Mouse (Mus musculus) brown adipose tissue, adult 24 weeks (tissue): ENCODE data around the gene Tacc2. TPM values are rescaled to one million over a fixed set of nuclear protein-coding genes. Genes with fewer than 3 reads are reported as not detected.
"Not testable (repeated sequence)": the region's sequence is repeated elsewhere in the genome, so short reads cannot be mapped to it uniquely, and the experiment has no call there.

ENCODE experiments used
- H3K27ac ChIP-seq: fragments of 200-500 bp; replicated peaks from 2 replicates; pipeline ENCODE4 v1.5.1; 2012; ENCODE audit warnings: low read depth, mild to moderate bottlenecking, low read length
- H3K4me1 ChIP-seq: fragments of 200-500 bp; 2 replicates; pipeline ENCODE4 v1.6.1; 2012; ENCODE audit warnings: low read length, mixed read lengths; ENCODE audit not compliant: control insufficient read depth, insufficient read depth, insufficient read length
- H3K4me3 ChIP-seq: fragments of 200-500 bp; 2 replicates; pipeline ENCODE4 v1.5.1; 2012; ENCODE audit warnings: low read depth, mild to moderate bottlenecking, low read length, moderate library complexity; ENCODE audit not compliant: insufficient read depth
- polyA plus RNA-seq: library from polyadenylated mRNA; stranded (reverse); fragments of >200 nt; gene quantifications from 2 replicates; pipeline ENCODE4 v1.2.4, GENCODE M21; 2012; ENCODE audit not compliant: missing spikeins, insufficient read depth, insufficient read length

The Tacc2 gene
- polyA plus RNA-seq, 1 experiment = 14.0 TPM

DNA sequence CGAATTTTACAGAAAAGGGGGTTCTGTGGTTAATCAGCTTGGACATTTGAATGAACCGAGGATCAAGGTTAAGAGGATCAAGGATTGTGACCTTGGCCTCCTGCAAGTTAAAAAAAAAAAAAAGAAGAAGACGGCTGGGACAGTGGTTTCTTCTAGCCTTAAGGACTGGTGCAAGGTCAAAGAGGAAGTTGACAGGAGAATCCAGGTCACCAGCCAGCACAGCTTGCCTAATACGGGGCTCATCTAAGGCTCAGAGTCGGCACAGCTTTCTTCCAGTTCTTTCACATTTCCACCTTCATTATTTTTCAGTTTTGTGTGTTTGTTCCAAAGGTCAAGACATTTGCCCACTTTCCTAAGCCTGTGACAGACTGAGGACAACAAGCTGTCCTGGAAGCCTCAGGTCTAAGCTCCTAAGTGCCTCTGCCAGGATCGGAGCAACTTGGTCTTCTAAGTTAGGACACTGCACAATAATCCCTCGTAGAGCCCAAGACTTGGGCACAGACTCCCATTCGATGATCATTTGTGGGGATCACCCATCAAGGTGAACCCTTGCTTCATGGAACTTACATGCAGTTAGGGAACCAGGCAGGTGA is 13.7 kb downstream of the Tacc2 start:
- Histone ChIP-seq H3K27ac (no peak overlapping the region), H3K4me1 (no peaks in the 10 kb centered on the region; the same call in 1 of the 2 replicates), H3K4me3 (no peak overlapping the region)

DNA sequence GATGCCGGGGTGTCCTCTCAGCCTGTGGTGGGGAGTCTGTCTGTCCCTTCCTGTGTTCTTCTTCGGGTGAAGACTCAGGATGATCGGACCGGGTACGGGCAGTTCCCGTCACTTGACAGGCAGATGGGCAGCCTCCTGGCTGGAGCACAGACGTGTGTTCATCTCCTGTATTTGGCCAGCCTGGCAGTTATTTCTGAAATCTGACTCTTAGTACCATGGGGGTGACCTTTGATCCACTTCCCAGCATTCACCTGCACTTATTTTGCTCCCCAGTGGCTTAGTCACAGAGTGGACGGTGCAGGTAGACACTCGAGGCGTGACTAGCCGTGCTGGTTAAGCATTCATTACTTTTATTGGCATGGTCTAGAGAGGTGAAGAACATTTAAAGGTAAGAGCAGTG is 15.7 kb downstream of the Tacc2 start:
- not testable (repeated sequence) for H3K4me3 ChIP-seq, H3K4me1 ChIP-seq, H3K27ac ChIP-seq

DNA sequence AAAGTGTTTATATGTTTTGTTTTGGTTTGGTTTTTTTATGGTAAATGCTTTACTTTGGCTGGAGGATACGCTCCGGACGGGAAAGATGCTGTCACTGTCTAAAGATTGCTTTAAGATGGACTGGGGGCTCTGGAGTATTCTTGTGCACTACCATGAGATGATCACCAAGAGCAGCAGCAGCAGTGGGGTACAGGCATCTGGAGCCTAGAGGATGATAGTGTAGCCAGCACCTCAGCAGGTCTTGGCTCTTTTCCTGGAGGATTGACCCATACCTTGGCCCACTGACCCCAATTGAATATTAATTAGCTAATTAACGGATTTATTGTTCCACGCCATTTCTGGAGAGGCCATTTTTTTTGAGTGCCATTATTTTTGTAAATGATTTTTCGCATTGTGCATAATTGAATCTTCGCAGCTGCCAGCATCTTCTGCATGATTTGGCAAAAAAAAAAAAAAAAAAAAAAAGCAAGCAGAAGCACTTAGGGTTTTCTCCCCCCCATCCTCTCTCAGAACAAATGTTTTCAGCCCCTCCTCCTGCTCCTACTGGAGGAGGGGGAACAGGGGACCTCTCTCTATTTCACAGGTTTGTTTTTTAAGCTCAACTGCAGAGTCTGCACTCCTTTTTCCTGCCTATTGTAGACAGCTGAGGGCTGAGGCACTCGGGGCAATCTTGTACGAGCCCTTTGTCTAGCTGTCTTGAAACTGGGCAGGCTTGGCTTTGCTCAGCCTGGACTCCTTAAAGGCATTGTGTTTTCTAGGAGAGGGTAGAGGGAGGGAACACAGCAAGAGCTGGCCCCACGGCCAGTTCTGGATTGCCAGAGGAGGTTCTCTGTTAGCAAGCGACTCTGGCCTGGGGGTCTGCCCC is 16.4 kb downstream of the Tacc2 start:
- H3K4me1 ChIP-seq, H3K27ac ChIP-seq, H3K4me3 ChIP-seq: not testable (repeated sequence)

DNA sequence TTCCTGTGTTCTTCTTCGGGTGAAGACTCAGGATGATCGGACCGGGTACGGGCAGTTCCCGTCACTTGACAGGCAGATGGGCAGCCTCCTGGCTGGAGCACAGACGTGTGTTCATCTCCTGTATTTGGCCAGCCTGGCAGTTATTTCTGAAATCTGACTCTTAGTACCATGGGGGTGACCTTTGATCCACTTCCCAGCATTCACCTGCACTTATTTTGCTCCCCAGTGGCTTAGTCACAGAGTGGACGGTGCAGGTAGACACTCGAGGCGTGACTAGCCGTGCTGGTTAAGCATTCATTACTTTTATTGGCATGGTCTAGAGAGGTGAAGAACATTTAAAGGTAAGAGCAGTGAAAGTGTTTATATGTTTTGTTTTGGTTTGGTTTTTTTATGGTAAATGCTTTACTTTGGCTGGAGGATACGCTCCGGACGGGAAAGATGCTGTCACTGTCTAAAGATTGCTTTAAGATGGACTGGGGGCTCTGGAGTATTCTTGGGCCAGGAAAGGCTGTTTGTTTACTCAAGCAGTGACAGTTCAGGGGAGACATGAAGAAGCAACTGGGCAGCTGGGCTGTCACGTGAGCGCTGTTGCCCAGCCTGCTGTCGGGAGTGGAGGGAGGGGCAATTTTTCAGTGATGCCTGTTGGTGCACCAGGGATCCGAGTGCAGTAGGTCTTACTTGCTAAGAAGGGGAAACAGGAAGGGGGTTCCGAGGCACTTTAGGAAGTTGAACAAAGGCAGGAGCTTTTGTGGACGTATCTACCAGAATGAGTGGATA is 19.0 kb downstream of the Tacc2 start:
- H3K27ac ChIP-seq, H3K4me3 ChIP-seq, H3K4me1 ChIP-seq: not testable (repeated sequence)

DNA sequence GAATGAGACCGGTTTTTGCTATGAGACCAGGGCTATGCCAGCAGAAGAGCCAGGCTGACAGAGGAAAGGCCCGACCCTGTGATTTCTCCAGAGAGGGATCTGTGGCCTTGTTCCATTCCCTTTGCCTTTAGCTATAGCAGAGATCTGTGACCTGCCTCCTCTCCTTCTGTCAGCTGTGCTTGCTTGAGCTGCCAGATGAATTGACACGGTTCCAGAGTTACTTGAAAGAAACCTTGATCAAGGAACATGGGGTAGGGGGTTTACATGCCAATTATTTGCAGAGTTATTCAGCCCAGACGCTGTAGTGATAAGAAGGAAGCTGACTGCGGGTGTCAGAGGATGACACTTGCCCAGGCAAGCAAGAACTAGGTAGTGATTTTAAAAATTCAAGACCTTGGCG is 20.3 kb downstream of the Tacc2 start:
- H3K4me3 ChIP-seq = no peak overlapping the region
- no peaks in the 10 kb centered on the region for H3K4me1 ChIP-seq
- H3K27ac ChIP-seq = no peak overlapping the region

DNA sequence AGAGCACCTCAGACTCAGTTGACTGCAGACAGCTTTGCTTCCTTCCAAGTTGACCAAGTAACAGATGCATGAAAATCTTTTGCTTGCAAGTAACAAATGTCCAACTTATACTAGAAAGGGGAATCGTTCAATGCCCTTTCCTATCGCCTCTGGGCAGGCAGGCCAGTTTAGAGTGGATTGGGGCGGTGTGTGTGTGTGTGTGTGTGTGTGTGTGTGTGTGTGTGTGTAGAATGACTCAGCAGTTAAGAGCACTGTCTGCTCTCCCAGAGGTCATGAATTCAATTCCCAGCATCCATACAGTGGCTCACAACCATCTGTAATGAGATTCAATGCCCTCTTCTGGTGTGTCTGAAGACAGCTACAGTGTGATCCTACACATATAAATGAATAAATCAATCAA is 22.8 kb downstream of the Tacc2 start:
- H3K4me1 ChIP-seq = no peaks in the 10 kb centered on the region
- H3K4me3 ChIP-seq = no peak overlapping the region
- H3K27ac ChIP-seq = no peak overlapping the region

DNA sequence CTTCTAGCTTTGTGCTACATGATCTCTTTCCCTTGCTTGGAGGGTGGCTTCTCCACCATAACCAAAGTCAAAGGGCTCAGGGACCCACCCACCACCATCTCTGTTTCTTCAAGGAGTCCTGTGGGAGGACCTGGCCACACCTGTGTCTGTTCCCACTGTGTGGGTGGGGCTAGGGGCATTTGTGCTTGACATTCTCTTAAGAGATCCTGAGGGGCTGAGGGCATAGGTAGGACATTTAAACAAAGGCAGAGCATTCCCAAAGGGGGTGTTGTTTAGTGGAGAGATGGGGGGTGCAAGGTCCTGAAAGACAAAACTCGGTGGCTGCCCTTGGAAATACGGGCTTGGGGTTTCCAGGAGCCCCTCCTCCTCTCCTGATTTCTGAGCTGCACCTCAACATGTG is 23.3 kb downstream of the Tacc2 start:
- H3K27ac ChIP-seq = no peak overlapping the region
- H3K4me1 ChIP-seq = no peaks in the 10 kb centered on the region

DNA sequence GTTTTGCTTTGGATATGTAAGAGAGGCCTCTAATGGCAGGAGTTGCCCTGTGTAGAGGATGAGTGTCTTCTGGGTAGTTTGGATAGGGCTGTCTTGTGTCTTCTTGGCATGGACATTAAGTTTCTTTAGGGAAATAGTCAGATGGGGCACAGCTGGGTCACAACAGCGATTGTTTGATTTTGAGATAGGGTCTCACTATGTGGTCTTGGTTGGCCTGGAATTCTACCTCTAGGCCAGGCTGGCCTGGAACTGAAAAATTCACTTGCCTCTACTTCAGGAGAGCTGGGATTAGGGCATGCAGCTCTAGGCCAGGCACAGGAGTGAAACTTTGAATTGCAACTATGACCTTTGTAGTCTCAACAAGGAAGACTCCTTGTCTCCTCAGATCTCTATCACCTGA is 25.6 kb downstream of the Tacc2 start:
- Histone ChIP-seq H3K4me1 (no peaks in the 10 kb centered on the region), H3K27ac (no peak overlapping the region), H3K4me3 (no peak overlapping the region)

More for the DNA sequence above, 23.3 kb downstream of the Tacc2 start:
- no peak overlapping the region for H3K4me3 ChIP-seq

DNA sequence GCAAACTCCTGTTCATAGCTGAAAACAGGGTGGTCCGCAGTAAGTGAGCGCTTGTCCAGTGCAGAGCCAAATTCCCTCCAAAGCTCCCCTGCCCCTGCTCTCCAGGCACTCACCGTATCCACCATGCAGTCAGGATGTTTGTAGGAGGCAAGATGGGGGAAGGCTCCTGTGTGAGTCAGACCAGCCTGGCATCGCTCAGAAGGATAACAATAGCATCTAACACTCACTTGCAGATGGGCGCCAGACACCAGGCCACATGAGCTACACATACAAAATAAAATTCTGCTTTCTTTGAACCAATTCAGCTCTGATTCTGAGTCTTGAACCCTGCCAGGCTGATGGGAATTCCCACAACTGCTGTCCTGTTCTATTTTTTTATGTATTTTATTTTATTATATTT is 26.3 kb downstream of the Tacc2 start:
- no peak overlapping the region for H3K4me3 ChIP-seq
- no peaks in the 10 kb centered on the region for H3K4me1 ChIP-seq
- no peak overlapping the region for H3K27ac ChIP-seq

DNA sequence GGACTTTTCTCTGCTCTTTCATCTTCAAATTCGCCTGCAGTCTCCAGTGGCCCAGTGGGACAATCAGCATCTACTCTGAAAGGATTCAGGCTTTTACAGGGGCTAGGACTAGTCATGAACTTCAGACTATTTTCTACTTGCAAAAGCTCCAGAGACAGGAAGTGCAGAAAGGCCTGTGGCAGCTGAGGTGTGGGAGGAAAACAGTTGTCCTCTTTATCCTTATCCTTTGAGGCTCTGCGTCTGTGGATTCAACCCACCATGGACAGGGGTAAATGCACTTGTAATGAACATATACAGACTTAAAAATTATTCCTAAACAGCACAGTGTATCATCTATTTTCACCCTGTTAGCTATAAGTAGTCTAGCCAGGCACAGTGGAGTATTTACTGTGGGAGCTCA is 27.2 kb downstream of the Tacc2 start:
- Histone ChIP-seq H3K4me1 (no peaks in the 10 kb centered on the region), H3K4me3 (no peak overlapping the region), H3K27ac (no peak overlapping the region)

DNA sequence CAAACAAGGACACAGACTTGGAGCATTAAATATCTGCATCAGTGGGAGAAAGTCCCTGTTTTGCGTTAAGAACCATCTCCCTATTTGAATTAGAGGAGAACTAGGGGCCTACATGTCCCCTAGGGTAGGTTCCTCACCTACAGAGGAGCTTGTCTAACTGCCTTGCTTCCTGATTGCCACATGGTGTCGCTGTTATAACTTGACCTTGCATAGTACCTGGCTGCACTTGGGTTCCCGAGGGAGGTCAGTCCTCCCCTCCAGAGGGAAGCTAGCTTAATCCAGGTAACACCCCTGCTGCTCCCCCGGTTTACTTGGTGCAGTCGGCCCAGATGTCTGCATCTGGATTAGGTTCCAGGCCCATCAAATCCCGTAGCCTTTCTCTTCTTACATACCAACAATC is 27.9 kb downstream of the Tacc2 start:
- H3K27ac ChIP-seq = no peak overlapping the region
- H3K4me1 ChIP-seq = no peaks in the 10 kb centered on the region
- no peak overlapping the region for H3K4me3 ChIP-seq

DNA sequence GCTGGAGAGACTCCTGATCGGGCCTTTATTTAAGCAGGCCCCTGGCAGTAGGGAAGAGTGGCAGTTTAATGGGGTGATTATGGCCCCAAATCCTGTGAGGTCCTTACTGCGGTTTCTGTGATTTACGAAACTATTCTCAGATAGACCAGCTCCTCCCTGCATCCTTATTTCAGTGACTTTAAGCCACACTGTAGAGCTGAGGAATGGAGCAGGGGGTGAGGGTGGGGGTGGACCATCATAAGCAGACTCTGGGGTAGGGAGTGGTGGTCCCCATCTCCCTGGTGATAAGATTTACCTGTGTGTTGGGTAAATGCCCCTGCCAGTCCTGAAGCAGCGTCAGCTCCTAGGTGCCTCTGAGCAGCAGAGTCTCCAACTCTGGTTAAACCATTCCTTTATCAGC is 29.7 kb downstream of the Tacc2 start:
- H3K4me3 ChIP-seq = no peak overlapping the region
- no peaks in the 10 kb centered on the region for H3K4me1 ChIP-seq
- no peak overlapping the region for H3K27ac ChIP-seq

DNA sequence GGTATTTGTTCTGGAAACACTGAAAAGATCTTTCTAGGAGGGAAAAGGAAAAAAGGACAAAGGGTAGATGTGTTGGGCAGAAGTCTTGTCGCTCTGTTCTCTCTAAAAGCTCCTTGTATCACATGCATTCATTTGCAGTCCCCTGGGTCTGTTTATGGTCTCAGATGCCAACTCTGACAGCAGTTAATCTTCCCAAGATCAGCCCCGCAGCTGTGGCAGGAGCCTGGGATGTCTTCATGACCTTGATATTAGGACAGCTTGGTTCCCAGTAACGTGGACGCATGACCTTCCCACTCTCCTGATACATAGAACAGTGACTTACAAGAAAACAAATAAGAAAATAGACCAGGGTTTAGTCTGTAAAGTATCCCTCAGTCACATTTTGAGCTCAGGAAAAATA is 36.7 kb downstream of the Tacc2 start:
- no peaks in the 10 kb centered on the region for H3K4me1 ChIP-seq
- H3K27ac ChIP-seq = 0 out of 2 replicates have a peak overlapping the region, but pooled peaks have one; percentile 10
- no peak overlapping the region for H3K4me3 ChIP-seq

DNA sequence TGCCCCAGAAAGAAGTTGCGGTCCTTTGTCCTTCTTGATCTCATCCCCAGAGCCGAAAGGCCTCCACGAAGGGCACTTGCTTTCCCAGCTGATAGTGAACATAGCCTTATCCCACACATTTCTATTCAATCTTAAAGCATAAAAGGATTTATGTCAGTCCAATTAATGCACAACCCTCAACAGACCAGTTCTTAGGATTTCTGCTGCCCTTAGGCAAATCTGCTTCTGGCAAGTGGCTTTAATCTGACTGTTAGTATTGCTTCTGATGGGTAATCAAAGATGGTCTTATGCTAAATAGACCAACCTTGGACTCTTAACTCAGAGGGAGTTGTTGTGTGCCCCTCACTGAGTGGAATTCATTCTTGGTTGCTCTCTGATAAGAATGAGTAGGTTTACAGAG is 40.4 kb downstream of the Tacc2 start:
- no peak overlapping the region for H3K27ac ChIP-seq
- peaks cover 15% of the 10 kb centered on the region for H3K4me1 ChIP-seq

DNA sequence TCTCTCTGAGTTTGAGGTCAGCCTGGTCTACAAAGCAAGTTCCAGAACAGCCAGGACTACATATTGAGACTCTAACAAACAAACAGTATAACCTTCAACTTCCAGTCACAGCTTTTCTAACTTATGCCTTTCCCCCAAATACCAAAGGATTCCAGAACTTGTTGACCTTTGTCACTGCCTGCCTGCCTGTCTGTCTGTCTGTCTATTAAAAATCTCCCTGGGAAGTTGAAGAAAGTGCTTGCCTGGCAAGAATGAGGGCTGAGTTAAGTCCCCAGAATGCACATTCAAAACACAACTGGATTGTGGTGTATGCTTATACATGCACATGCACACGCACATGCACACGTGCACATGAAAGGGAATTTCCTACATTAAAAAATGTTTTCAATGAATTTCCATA is 43.8 kb downstream of the Tacc2 start:
- peaks cover 20% of the 10 kb centered on the region for H3K4me1 ChIP-seq
- H3K4me3 ChIP-seq = no peak overlapping the region
- H3K27ac ChIP-seq = peak overlapping the region; percentile 79

More for the DNA sequence above, 40.4 kb downstream of the Tacc2 start:
- no peak overlapping the region for H3K4me3 ChIP-seq
